Mouse (Mus musculus) heart, embryonic 13.5 days (tissue): ENCODE data around the gene Astn2. TPM values are rescaled to one million over a fixed set of nuclear protein-coding genes. Genes with fewer than 3 reads are reported as not detected.

ENCODE experiments used
- ATAC-seq: fragments of 200-750 bp; cut with Nextera tagmentation; 2 replicates; pipeline ENCODE4 v1.8.0; 2017; ENCODE audit warnings: moderate TSS enrichment; ENCODE audit not compliant: insufficient number of reproducible peaks, low FRiP score, low TSS enrichment; ENCODE audit errors: extremely low read depth
- H3K27ac ChIP-seq: fragments of 300-500 bp; sonication (generic); replicated peaks from 2 replicates; pipeline ENCODE4 v1.5.1; 2015; ENCODE audit warnings: moderate library complexity, mild to moderate bottlenecking, inconsistent platforms
- H3K27me3 ChIP-seq: fragments of 300-500 bp; sonication (generic); replicated peaks from 2 replicates; pipeline ENCODE4 v1.6.1; 2015; ENCODE audit warnings: mild to moderate bottlenecking, inconsistent platforms
- H3K36me3 ChIP-seq: fragments of 300-500 bp; sonication (generic); 2 replicates; pipeline ENCODE4 v1.6.1; 2015; ENCODE audit warnings: mild to moderate bottlenecking, inconsistent platforms
- H3K4me1 ChIP-seq: fragments of 300-500 bp; sonication (generic); 2 replicates; pipeline ENCODE4 v1.6.1; 2015; ENCODE audit warnings: inconsistent platforms
- H3K4me2 ChIP-seq: fragments of 300-500 bp; sonication (generic); 2 replicates; pipeline ENCODE4 v1.6.1; 2015; ENCODE audit warnings: inconsistent platforms, mild to moderate bottlenecking, moderate library complexity
- H3K4me3 ChIP-seq: fragments of 300-500 bp; sonication (generic); 2 replicates; pipeline ENCODE4 v1.5.1; 2015; ENCODE audit warnings: moderate library complexity, mild to moderate bottlenecking, inconsistent platforms
- H3K9ac ChIP-seq: fragments of 300-500 bp; sonication (generic); 2 replicates; pipeline ENCODE4 v1.6.1; 2015; ENCODE audit warnings: inconsistent platforms, mild to moderate bottlenecking, moderate library complexity
- H3K9me3 ChIP-seq: fragments of 300-500 bp; sonication (generic); 2 replicates; pipeline ENCODE4 v1.6.1; 2016; ENCODE audit warnings: inconsistent platforms
- WGBS: fragments of 180-500 bp; shearing (Covaris S2); methylation state at CpG from one replicate; pipeline ENCODE4 v1.1.7; 2015; ENCODE audit warnings: mixed read lengths; 5-methylcytosine and 5-hydroxymethylcytosine counted together
- polyA plus RNA-seq: library from polyadenylated mRNA; unstranded; fragments of >200 nt; fragmentation: Nextera tagmentation; extraction: Ambion mirVana; gene quantifications from 2 replicates; pipeline ENCODE4 v1.2.1, GENCODE M21; 2015

The Astn2 gene
- polyA plus RNA-seq, 1 experiment from 2014 or later: 0.24 TPM

- ATAC-seq: no peak
- no peak overlapping the region for H3K27ac ChIP-seq
- no peak overlapping the region for H3K4me3 ChIP-seq
- WGBS: 42% methylated on average over 9 of the region's 9 CpGs
- H3K9me3 ChIP-seq: no peaks in the 10 kb centered on the region
- no peaks in the 10 kb centered on the region for H3K27me3 ChIP-seq
- H3K4me2 ChIP-seq: no peak overlapping the region
- H3K9ac ChIP-seq: no peak overlapping the region
- H3K4me1 ChIP-seq: no peaks in the 10 kb centered on the region
- H3K36me3 ChIP-seq: no peaks in the 10 kb centered on the region
Measured at GRCm38 (mm10) chr4:66031320-66031870, 373.0 kb downstream of the Astn2 start.

GRCm38 (mm10) chr4:66029901-66030300 is 374.5 kb downstream of the Astn2 start:
- no peak overlapping the region for H3K9ac ChIP-seq
- H3K4me2 ChIP-seq: no peak overlapping the region
- peaks cover 12% of the 10 kb centered on the region for H3K4me1 ChIP-seq
- H3K27me3 ChIP-seq: no peaks in the 10 kb centered on the region
- no peak overlapping the region for H3K27ac ChIP-seq
- 68% methylated on average over 4 of the region's 4 CpGs for WGBS
- H3K36me3 ChIP-seq: no peaks in the 10 kb centered on the region
- no peak overlapping the region for H3K4me3 ChIP-seq
- H3K9me3 ChIP-seq: no peaks in the 10 kb centered on the region
- no peak for ATAC-seq

GRCm38 (mm10) chr4:66027866-66028265 is 376.5 kb downstream of the Astn2 start:
- no peak overlapping the region for H3K4me3 ChIP-seq
- no peak overlapping the region for H3K4me2 ChIP-seq
- 80% methylated on average over 1 of the region's 1 CpGs for WGBS
- no peaks in the 10 kb centered on the region for H3K36me3 ChIP-seq
- peaks cover 12% of the 10 kb centered on the region for H3K4me1 ChIP-seq
- H3K27me3 ChIP-seq: no peaks in the 10 kb centered on the region
- no peak overlapping the region for H3K9ac ChIP-seq
- no peaks in the 10 kb centered on the region for H3K9me3 ChIP-seq
- no peak overlapping the region for H3K27ac ChIP-seq
- ATAC-seq: no peak

- no peaks in the 10 kb centered on the region for H3K9me3 ChIP-seq
- no peak for ATAC-seq
- 0 out of 2 replicates have a peak overlapping the region, but pooled peaks have one; percentile 8 for H3K4me3 ChIP-seq
- H3K4me1 ChIP-seq: peaks cover 12% of the 10 kb centered on the region
- H3K27me3 ChIP-seq: no peaks in the 10 kb centered on the region
- H3K4me2 ChIP-seq: peak overlapping the region; percentile 47
- H3K36me3 ChIP-seq: no peaks in the 10 kb centered on the region
- peak overlapping the region; percentile 88 for H3K27ac ChIP-seq
- H3K9ac ChIP-seq: peak overlapping the region; percentile 29; the same call in 1 of the 2 replicates
- WGBS: 32% methylated on average over 8 of the region's 8 CpGs
Measured at GRCm38 (mm10) chr4:66025393-66026062, 378.9 kb downstream of the Astn2 start.

GRCm38 (mm10) chr4:66002936-66003335 is 401.5 kb downstream of the Astn2 start:
- no peaks in the 10 kb centered on the region for H3K4me1 ChIP-seq
- H3K4me2 ChIP-seq: no peak overlapping the region
- H3K27me3 ChIP-seq: no peaks in the 10 kb centered on the region
- no peak for ATAC-seq
- no peaks in the 10 kb centered on the region for H3K36me3 ChIP-seq
- H3K9me3 ChIP-seq: no peaks in the 10 kb centered on the region
- H3K9ac ChIP-seq: no peak overlapping the region
- H3K27ac ChIP-seq: no peak overlapping the region
- H3K4me3 ChIP-seq: no peak overlapping the region

GRCm38 (mm10) chr4:65983643-65984042 is 420.8 kb downstream of the Astn2 start:
- no peak for ATAC-seq
- H3K27ac ChIP-seq: no peak overlapping the region
- no peak overlapping the region for H3K4me2 ChIP-seq
- H3K36me3 ChIP-seq: no peaks in the 10 kb centered on the region
- 79% methylated on average over 2 of the region's 2 CpGs for WGBS
- no peaks in the 10 kb centered on the region for H3K9me3 ChIP-seq
- H3K4me3 ChIP-seq: no peak overlapping the region
- no peaks in the 10 kb centered on the region for H3K27me3 ChIP-seq
- H3K9ac ChIP-seq: no peak overlapping the region
- H3K4me1 ChIP-seq: no peaks in the 10 kb centered on the region

- ATAC-seq: no peak
- Histone ChIP-seq H3K4me1 (no peaks in the 10 kb centered on the region), H3K27ac (no peak overlapping the region), H3K4me3 (no peak overlapping the region), H3K9me3 (no peaks in the 10 kb centered on the region), H3K36me3 (no peaks in the 10 kb centered on the region), H3K4me2 (no peak overlapping the region), H3K9ac (no peak overlapping the region), H3K27me3 (no peaks in the 10 kb centered on the region)
- WGBS: 48% methylated on average over 4 of the region's 4 CpGs
Measured at GRCm38 (mm10) chr4:65982882-65983281, 421.5 kb downstream of the Astn2 start.

- H3K4me1 ChIP-seq: no peaks in the 10 kb centered on the region
- no peaks in the 10 kb centered on the region for H3K27me3 ChIP-seq
- H3K4me3 ChIP-seq: no peak overlapping the region
- no peak for ATAC-seq
- no peak overlapping the region for H3K4me2 ChIP-seq
- H3K27ac ChIP-seq: no peak overlapping the region
- 61% methylated on average over 3 of the region's 3 CpGs for WGBS
- no peak overlapping the region for H3K9ac ChIP-seq
- H3K9me3 ChIP-seq: no peaks in the 10 kb centered on the region
- H3K36me3 ChIP-seq: no peaks in the 10 kb centered on the region
Measured at GRCm38 (mm10) chr4:65976251-65976650, 428.2 kb downstream of the Astn2 start.

GRCm38 (mm10) chr4:65972395-65972794 is 432.0 kb downstream of the Astn2 start:
- H3K4me2 ChIP-seq: no peak overlapping the region
- H3K4me3 ChIP-seq: no peak overlapping the region
- H3K9ac ChIP-seq: no peak overlapping the region
- no peaks in the 10 kb centered on the region for H3K27me3 ChIP-seq
- no peaks in the 10 kb centered on the region for H3K36me3 ChIP-seq
- no peak for ATAC-seq
- H3K27ac ChIP-seq: no peak overlapping the region
- WGBS: 81% methylated on average over 1 of the region's 1 CpGs
- H3K9me3 ChIP-seq: no peaks in the 10 kb centered on the region
- no peaks in the 10 kb centered on the region for H3K4me1 ChIP-seq

- no peaks in the 10 kb centered on the region for H3K9me3 ChIP-seq
- H3K4me3 ChIP-seq: no peak overlapping the region
- no peak overlapping the region for H3K27ac ChIP-seq
- H3K36me3 ChIP-seq: no peaks in the 10 kb centered on the region
- ATAC-seq: no peak
- WGBS: 58% methylated on average over 2 of the region's 2 CpGs
- no peaks in the 10 kb centered on the region for H3K4me1 ChIP-seq
- no peaks in the 10 kb centered on the region for H3K27me3 ChIP-seq
- no peak overlapping the region for H3K9ac ChIP-seq
- H3K4me2 ChIP-seq: no peak overlapping the region
Measured at GRCm38 (mm10) chr4:65969318-65969717, 435.1 kb downstream of the Astn2 start.

- ATAC-seq: no peak
- H3K27ac ChIP-seq: no peak overlapping the region
- H3K4me2 ChIP-seq: no peak overlapping the region
- H3K4me3 ChIP-seq: no peak overlapping the region
- no peaks in the 10 kb centered on the region for H3K27me3 ChIP-seq
- WGBS: 65% methylated on average over 3 of the region's 3 CpGs
- no peaks in the 10 kb centered on the region for H3K9me3 ChIP-seq
- H3K4me1 ChIP-seq: no peaks in the 10 kb centered on the region
- no peaks in the 10 kb centered on the region for H3K36me3 ChIP-seq
- H3K9ac ChIP-seq: no peak overlapping the region
Measured at GRCm38 (mm10) chr4:65964604-65965003, 439.8 kb downstream of the Astn2 start.

- Histone ChIP-seq H3K27ac (no peak overlapping the region), H3K4me1 (no peaks in the 10 kb centered on the region), H3K9ac (no peak overlapping the region), H3K36me3 (no peaks in the 10 kb centered on the region), H3K4me3 (no peak overlapping the region), H3K9me3 (no peaks in the 10 kb centered on the region), H3K27me3 (no peaks in the 10 kb centered on the region), H3K4me2 (no peak overlapping the region)
- WGBS: 68% methylated on average over 5 of the region's 5 CpGs
- no peak for ATAC-seq
Measured at GRCm38 (mm10) chr4:65959188-65959759, 445.1 kb downstream of the Astn2 start.
